Mouse (Mus musculus) kidney, adult 2 months (tissue): Measurements from ENCODE around the gene Srrt. TPM values are rescaled to one million over a fixed set of nuclear protein-coding genes. Genes with fewer than 3 reads are reported as not detected.

ENCODE experiments used
- DNase-seq: peaks from one replicate; pipeline ENCODE4 v3.0.0; 2021
- H3K27ac ChIP-seq: fragments of 200-500 bp; 2 replicates; pipeline ENCODE4 v1.5.1; 2012; ENCODE audit warnings: low read depth, low read length, control low read depth, inconsistent platforms; ENCODE audit not compliant: insufficient read depth
- H3K27me3 ChIP-seq: fragments of 200-500 bp; replicated peaks from 2 replicates; pipeline ENCODE4 v1.6.1; 2012; ENCODE audit warnings: mild to moderate bottlenecking, moderate library complexity, low read length, inconsistent platforms; ENCODE audit not compliant: control insufficient read depth, insufficient read depth
- H3K36me3 ChIP-seq: fragments of 200-500 bp; 2 replicates; pipeline ENCODE4 v1.6.1; 2012; ENCODE audit warnings: mild to moderate bottlenecking, moderate library complexity, low read length, inconsistent platforms; ENCODE audit not compliant: control insufficient read depth, insufficient read depth
- H3K4me1 ChIP-seq: fragments of 200-500 bp; 2 replicates; pipeline ENCODE4 v1.6.1; 2011; ENCODE audit warnings: low read length; ENCODE audit not compliant: control insufficient read depth, insufficient read depth
- H3K4me3 ChIP-seq: fragments of 200-500 bp; 2 replicates; pipeline ENCODE4 v1.5.1; 2011; ENCODE audit warnings: mild to moderate bottlenecking, low read depth, low read length, control low read depth; ENCODE audit not compliant: insufficient read depth
- CTCF ChIP-seq: fragments of 200-500 bp; conservative IDR thresholded peaks from 2 replicates; pipeline ENCODE4 v1.5.1; 2011; ENCODE audit warnings: low read depth, mild to moderate bottlenecking, control low read depth, low read length, moderate library complexity, mixed read lengths; ENCODE audit not compliant: insufficient read depth, insufficient read length
- POLR2A ChIP-seq: fragments of 200-500 bp; IDR thresholded peaks from one replicate; pipeline ENCODE4 v1.6.1; 2011; ENCODE audit warnings: low read depth, low read length, control low read depth
- WGBS: fragments of 180-500 bp; shearing (Covaris S2); methylation state at CpG from one replicate; pipeline ENCODE4 v1.1.7; 2018; 5-methylcytosine and 5-hydroxymethylcytosine counted together
- polyA plus RNA-seq: library from polyadenylated mRNA; depleted of rRNA; stranded (reverse); fragments of >200 nt; gene quantifications from 2 replicates; pipeline ENCODE4 v1.2.3, GENCODE M21; 2012

Srrt gene
- polyA plus RNA-seq, 1 experiment = 83.0 TPM

- no peak for TF ChIP-seq CTCF
- no peak for TF ChIP-seq POLR2A
- no peak for DNase-seq
- Histone ChIP-seq H3K36me3 (no peaks in the 10 kb centered on the region), H3K4me3 (no peak overlapping the region), H3K27ac (no peak overlapping the region), H3K4me1 (peaks cover 17% of the 10 kb centered on the region; the same call in 1 of the 2 replicates), H3K27me3 (no peaks in the 10 kb centered on the region)
- 97% methylated on average over 5 of the region's 5 CpGs for WGBS
These were observed 35.9 kb upstream of the Srrt start for GRCm38 (mm10) chr5:137343412-137343811.

- no peaks in the 10 kb centered on the region for H3K36me3 ChIP-seq
- no peak overlapping the region for H3K4me3 ChIP-seq
- TF ChIP-seq POLR2A (no peak), CTCF (no peak)
- peaks cover 16% of the 10 kb centered on the region; the same call in 1 of the 2 replicates for H3K4me1 ChIP-seq
- WGBS = 60% methylated on average over 7 of the region's 7 CpGs
- DNase-seq = no peak
- no peak overlapping the region for H3K27ac ChIP-seq
- no peaks in the 10 kb centered on the region for H3K27me3 ChIP-seq
These were observed 35.0 kb upstream of the Srrt start for GRCm38 (mm10) chr5:137342407-137343012.

GRCm38 (mm10) chr5:137340222-137340621 is 32.7 kb upstream of the Srrt start:
- no peak for TF ChIP-seq POLR2A
- TF ChIP-seq CTCF = no peak
- H3K4me1 ChIP-seq = peaks cover 11% of the 10 kb centered on the region; the same call in 1 of the 2 replicates
- H3K36me3 ChIP-seq = no peaks in the 10 kb centered on the region
- H3K27me3 ChIP-seq = no peaks in the 10 kb centered on the region
- H3K27ac ChIP-seq = peak overlapping the region; percentile 96
- 70% methylated on average over 6 of the region's 6 CpGs for WGBS
- H3K4me3 ChIP-seq = no peak overlapping the region
- DNase-seq = no peak

GRCm38 (mm10) chr5:137339290-137339979 is 32.0 kb upstream of the Srrt start:
- DNase-seq = peak; percentile 84
- TF ChIP-seq CTCF (no peak), POLR2A (no peak)
- Histone ChIP-seq H3K36me3 (no peaks in the 10 kb centered on the region), H3K27me3 (no peaks in the 10 kb centered on the region), H3K4me1 (peaks cover 10% of the 10 kb centered on the region; the same call in 1 of the 2 replicates), H3K4me3 (peak overlapping the region; percentile 80), H3K27ac (peak overlapping the region; percentile 96)
- WGBS = 26% methylated on average over 22 of the region's 22 CpGs

- Histone ChIP-seq H3K4me1 (peaks cover 10% of the 10 kb centered on the region; the same call in 1 of the 2 replicates), H3K36me3 (no peaks in the 10 kb centered on the region), H3K27me3 (no peaks in the 10 kb centered on the region), H3K27ac (peak overlapping the region; percentile 96), H3K4me3 (peak overlapping the region; percentile 80)
- WGBS = 2% methylated on average over 11 of the region's 11 CpGs
- TF ChIP-seq CTCF = no peak
- no peak for TF ChIP-seq POLR2A
- peak; percentile 85 for DNase-seq
These were observed 31.3 kb upstream of the Srrt start for GRCm38 (mm10) chr5:137338663-137339289.

- TF ChIP-seq CTCF = no peak
- peak; percentile 69 for TF ChIP-seq POLR2A
- H3K4me3 ChIP-seq = peak overlapping the region; percentile 80
- H3K36me3 ChIP-seq = no peaks in the 10 kb centered on the region
- no peaks in the 10 kb centered on the region for H3K27me3 ChIP-seq
- peaks cover 10% of the 10 kb centered on the region; the same call in 1 of the 2 replicates for H3K4me1 ChIP-seq
- under 1% methylated on average over 19 of the region's 19 CpGs for WGBS
- peak overlapping the region; percentile 96 for H3K27ac ChIP-seq
- DNase-seq = peak; percentile 96
These were observed 30.8 kb upstream of the Srrt start for GRCm38 (mm10) chr5:137338256-137338655.

- Histone ChIP-seq H3K4me3 (no peak overlapping the region), H3K36me3 (no peaks in the 10 kb centered on the region), H3K27ac (no peak overlapping the region), H3K27me3 (no peaks in the 10 kb centered on the region), H3K4me1 (peaks cover 10% of the 10 kb centered on the region; the same call in 1 of the 2 replicates)
- TF ChIP-seq CTCF (no peak), POLR2A (no peak)
- no peak for DNase-seq
- WGBS = 45% methylated on average over 8 of the region's 8 CpGs
These were observed 29.7 kb upstream of the Srrt start for GRCm38 (mm10) chr5:137337190-137337589.
